Mouse (Mus musculus) cerebellum, adult 11-12 months (tissue): ENCODE results near the gene Rd3.

Source experiments
- DNase-seq: peaks from one replicate; pipeline ENCODE4 v3.0.0; 2022

The Rd3 gene

DNA sequence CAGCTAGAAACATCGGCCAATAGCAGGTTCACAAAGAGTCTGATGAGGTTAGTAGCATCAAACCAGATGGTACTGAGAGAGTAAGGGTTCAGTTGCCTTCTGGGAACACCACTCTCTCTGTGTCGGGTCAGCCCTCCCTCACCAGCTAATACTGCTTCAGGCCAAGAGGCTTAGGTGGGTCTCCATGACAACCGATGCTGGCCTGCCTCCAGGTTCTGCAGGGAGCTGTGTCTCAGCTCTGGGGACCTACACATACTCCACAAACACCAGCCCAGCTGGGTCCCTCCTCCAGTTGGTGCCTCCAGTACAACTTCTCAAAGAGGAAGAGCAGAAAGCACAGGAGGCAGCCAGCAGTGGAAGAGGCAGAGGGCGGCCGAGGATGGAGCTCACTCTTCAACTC, at the start of gene Rd3:
Rd3 (plus strand) TSS at position 184 of the 400 bp plus-strand sequence.
- DNase-seq, result no peak

DNA sequence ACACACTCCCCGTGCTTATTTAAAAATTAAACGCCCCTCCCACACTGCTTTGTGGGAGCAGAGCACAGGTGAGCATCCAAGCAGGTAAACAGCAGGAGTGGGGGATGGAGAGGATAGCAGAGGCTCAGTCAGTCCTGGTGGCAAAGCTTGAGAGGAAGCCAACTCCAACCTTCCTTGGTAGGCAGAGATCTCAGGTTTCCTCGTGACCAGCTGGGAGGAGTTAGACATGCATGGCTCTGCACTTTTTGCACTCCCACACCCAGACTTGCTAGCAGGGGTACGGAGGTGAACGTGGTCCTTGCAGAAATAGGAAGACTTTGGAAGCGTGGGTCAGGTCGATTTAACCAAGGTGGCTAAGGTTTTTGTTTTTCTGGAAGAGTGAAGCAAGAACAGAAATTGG, 48.8 kb upstream of the Rd3 start:
- DNase-seq, result no peak

- no peak for DNase-seq
These were observed 48.1 kb upstream of the Rd3 start for GRCm38 (mm10) chr1:191929065-191929464.

GRCm38 (mm10) chr1:191929897-191930524, 47.2 kb upstream of the Rd3 start:
- DNase-seq, result no peak

GRCm38 (mm10) chr1:191930525-191931105, 46.6 kb upstream of the Rd3 start:
- no peak for DNase-seq

GRCm38 (mm10) chr1:191932286-191932985, 44.7 kb upstream of the Rd3 start:
- DNase-seq, result no peak

GRCm38 (mm10) chr1:191932986-191933632, 44.1 kb upstream of the Rd3 start:
- no peak for DNase-seq

GRCm38 (mm10) chr1:191943638-191944037, 33.5 kb upstream of the Rd3 start:
- no peak for DNase-seq

- no peak for DNase-seq
These were observed 31.8 kb upstream of the Rd3 start for GRCm38 (mm10) chr1:191945341-191945740.

DNA sequence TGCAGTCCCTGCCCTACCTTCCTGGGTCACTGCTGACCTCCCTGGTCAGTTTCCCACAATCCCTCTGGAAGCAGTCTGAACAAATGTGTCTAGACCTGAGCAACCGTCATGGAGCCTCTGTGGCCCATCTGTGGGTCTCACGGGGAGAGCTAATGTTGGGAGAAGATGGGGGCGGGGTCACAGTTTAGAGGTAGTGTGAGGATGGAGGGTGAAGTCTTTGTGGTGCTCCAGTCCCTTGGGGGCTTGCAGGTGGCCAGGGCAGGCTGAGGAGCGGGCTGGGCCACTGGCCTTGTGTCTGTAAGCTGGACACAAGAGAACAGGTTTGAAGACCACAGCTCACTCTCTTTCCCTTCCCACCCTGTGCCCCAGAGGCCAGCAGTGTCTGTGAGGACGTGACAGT, 31.4 kb upstream of the Rd3 start:
- DNase-seq, result no peak

DNA sequence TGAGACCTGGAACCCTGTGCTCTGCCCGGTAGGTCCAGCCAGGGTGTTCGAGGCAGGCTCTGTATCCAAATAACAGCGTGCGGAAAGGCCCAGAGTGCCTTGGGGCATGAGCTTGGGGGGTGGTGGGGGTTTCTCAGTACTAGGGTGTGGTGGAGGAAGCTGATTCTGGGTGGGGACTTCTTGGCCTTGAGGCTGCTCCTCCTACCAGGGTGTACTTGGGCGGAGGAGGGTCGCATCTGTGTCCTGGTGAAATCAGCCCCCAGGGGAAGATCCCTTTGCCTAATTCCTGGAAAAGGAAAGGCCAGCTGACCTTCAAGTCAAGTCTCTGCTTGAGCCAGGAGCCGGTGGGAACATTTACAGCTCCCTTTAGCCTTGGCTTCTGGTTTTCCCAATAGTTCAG, 30.9 kb upstream of the Rd3 start:
- no peak for DNase-seq

GRCm38 (mm10) chr1:191946835-191947234, 30.3 kb upstream of the Rd3 start:
- DNase-seq, result no peak

GRCm38 (mm10) chr1:191947796-191948195, 29.4 kb upstream of the Rd3 start:
- DNase-seq, result no peak

DNA sequence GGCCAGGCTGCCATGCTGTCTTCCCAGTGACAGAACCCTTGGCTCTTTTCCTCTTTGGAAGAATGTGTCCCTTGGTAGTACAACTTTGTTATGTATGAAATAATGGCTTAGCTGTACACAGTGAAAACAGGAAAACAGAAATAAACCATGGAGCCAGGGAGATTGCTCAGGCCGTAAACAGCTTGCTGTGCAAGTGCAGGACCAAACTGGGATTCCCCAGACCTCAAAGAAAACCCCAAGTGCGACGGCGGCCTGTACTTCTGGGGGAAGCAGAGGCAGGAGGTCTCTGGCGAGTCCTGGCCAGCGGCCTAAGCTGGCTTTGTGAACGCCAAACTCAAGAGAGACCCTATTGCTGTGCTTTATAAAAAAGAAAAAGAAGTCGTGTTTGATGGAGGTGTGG, 28.6 kb upstream of the Rd3 start:
- no peak for DNase-seq

DNA sequence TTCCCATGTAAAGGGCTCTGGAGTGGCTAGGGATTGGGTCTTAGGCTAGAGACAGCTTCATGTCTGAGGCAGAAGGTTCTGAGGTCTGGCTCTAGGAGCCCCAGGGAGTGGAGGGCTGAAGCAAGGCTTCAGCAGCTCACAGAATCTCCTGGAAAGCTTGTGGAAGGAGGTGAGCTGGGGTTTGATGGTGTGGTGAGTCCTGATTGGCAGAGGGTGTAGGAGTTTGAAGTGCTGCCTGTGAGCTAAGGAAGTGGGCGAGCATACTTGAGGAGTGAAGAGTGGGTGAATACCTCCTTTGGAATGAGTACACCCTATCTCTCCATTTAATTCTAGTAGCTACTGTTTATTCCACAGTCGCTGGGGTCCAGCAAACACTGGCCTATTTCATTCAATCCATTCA, 26.6 kb upstream of the Rd3 start:
- no peak for DNase-seq

DNA sequence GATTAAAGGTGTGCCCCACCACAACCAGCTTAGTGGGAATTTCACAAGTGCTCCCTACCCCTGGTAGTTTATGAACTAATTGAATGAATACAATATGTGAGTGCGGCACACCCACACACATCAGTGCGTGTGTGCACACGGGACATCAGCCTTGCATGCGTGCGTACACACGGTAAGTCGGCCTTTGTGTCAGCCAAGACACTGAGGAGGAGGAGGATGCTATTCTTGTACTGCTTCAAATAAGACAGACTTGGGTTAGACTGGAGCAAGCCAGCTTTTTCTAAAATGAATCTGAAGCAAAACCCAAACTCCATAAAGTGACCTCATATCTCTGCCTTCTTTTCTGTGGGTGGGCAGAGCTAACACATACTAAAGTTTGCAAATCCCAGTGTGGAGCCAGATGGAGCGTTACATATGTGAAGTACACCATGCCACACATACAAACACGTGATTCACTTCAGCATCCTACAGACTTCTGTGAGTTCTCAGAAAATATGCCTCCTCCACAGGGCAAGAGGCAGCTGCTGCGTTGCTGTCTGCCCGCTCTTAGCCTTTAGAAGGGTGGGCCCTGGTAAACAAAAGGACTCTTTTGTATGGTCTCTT, 24.3 kb upstream of the Rd3 start:
- DNase-seq, result no peak

GRCm38 (mm10) chr1:191955101-191955500, 22.1 kb upstream of the Rd3 start:
- DNase-seq, result no peak

DNA sequence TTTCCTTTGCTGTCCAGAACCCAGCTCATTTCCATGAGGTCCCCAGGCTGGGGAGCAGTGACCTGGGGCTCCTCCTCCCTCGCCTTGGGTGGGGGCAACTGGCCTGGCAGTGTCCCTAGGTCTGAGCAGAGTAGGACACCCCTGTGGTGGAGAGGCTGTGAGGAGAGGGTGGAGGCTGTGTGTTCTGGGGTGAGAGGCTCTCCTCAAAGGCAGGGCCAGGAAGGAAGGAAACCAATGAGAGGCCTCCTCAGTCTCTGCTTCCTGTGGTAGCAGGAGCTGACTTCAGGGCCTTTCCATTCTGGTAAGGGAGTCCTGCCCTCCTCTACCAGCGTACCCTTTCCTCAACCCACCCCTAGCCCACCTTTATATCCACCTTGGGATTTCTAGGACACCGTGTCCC, 20.9 kb upstream of the Rd3 start:
- DNase-seq, result no peak

DNA sequence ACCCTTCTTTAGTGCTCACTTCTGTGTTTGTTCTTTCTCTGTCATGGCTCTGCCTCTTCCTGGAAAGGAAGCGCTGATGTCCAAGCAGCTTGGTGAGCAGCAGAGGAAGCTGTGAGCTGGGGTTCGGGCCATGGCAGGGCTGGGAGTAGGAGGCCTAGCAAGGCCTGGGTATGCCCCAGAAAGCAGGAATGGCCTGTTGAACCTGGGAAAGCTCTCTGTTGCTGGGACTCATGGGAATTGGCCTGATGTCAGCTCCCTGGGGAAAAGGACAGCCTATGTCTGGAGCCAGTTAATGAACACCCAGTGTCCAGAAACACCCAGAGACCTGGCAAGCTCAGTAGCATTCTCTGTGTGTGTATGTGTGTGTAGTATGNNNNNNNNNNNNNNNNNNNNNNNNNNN, 20.3 kb upstream of the Rd3 start:
- DNase-seq, result peak; percentile 16

DNA sequence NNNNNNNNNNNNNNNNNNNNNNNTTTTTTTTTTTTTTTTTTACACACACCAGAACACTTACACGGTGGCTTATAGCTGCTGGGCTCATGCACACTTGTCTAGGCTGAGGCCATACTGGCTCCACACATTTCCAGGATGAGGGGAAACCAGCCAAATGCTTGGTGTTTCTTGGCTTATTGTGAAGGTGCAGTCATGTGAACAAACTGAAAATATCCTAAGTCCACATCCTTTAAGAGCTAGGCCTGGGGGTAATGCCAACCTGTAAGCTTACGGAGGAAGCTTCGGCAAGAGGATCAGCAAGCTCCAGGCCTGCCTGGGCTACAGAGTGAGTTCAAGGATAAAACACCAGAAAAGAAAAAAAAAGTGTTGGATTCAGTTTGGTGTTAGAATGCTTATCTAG, 19.8 kb upstream of the Rd3 start:
- no peak for DNase-seq

- DNase-seq, result no peak
These were observed 16.2 kb upstream of the Rd3 start for GRCm38 (mm10) chr1:191960946-191961345.

DNA sequence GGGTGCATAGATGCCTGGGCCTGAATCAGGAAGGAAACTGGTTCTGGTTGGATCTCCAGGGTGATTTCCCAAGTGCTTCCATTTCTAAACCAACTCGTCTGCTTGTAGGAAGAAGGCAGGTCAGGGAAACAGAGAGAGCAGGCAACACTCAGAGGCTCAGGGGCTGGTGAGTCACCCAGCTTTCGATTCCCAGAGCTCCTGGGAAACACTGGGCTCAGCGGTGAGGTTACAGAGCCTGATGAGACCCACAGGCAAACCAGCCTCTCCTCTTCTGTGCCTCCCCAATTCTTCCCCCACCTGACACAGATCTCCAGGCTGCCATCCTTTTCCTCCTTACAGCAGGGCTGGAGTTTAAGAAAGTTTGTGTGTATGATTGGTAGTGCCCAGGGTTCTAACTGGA, 13.8 kb upstream of the Rd3 start:
- DNase-seq, result no peak

DNA sequence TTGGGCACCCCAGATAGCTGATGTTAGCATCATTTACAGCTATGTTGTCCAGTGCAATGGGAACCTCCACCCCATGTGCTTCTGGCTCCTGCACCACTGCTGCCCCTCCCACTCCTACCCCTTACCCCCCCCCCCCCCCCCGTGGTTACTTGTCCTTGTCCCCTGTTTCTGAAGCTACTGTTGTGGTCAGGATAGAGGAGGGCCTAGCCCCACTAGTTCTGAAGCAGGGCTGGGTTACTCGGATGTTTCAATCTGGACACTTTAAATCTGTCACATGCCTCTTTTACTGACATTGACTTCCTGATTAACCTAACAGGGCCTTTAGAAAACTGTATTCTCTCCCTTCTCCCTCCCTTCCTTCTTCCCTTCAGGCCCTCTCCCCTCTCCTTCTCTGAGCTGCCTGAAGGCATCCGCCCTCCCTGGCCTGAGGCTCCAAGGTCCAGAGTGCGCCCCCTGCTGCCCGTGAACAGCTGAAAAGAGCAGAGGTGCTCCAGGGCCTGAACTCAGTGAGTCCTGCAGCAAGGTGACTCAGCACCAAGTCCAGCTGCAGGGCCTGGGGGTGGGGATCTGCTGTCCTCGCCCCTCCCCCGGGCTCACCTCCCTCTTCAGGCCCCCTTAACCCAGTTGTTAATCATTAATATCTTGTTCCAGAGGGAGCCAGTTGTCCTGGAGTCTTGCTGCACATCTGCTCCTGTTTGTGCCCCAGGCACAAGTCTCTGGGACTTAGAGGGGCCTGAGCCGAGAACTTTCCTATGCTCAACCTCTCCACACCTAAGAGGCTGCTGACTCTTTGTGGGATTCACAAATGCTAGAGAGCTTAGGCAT, 13.0 kb upstream of the Rd3 start:
- DNase-seq, result peak; percentile 32
